Mouse (Mus musculus): ENCODE measurements around the gene Nhlrc4.
A peak's percentile ranks its signal among the peaks of the same experiment; 100 is the strongest.

Gene Nhlrc4

DNA sequence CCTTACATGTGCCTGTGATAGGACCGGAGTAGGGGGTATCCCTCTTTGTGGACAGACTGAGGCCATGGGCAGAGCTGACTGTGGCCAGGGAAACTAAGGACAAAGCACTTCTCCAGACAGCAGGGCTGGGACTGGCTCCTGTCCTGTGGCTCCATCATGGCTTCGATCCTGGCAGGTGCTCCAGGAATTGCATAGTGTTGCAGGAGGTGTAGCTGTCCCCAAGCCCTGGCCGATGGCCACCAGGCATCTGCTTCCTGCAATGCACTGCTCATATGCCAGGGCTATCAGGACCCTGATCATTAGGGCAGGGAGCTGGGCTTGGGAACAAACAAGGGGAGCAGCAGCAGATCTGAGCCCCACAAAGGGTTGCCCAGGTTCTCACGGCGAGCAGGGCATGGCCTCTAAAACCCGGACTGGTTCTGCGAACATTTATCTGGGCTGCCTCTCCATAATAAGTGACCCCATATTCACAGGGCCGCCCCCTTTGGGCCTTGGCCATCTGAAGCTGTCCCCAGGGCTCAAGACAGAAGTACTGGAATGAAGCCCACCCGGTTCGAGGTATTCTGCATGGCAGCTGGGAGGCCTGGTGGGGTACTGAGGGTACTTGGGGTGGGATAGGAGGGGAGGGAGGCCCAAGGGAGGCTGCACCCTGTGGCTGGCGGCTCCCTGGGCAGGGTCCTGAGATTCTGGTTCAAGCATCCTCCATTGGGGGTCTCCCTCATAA lies 14.2 kb upstream of the Nhlrc4 start:
- DNase-seq (ENCODE audit: extremely low read depth, insufficient read length, low spot score) = no peak

DNA sequence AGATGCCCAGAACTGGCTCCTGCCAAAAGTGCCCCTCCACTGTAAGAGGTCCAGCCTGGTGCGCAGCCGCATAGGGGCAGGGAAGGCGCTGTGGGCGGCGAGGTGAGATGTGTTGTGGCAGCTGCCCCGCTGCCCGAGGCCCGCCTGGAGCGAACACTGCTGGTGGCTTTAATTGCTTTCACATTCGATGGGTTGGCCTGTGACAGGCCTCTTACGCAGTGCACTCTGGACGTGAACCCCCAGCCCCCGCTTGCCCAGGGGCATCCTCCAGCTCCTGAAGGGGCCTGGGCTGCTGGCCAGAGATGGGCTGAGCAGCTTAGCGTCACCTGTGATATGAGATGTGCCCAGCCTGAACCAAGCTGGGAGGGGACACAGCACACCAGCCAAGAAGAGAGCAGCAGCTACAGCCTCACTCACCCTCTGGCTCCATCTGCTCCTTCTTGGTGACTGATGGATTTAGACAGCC lies 12.9 kb upstream of the Nhlrc4 start:
- no peak for DNase-seq (ENCODE audit: extremely low read depth, insufficient read length, low spot score)

DNA sequence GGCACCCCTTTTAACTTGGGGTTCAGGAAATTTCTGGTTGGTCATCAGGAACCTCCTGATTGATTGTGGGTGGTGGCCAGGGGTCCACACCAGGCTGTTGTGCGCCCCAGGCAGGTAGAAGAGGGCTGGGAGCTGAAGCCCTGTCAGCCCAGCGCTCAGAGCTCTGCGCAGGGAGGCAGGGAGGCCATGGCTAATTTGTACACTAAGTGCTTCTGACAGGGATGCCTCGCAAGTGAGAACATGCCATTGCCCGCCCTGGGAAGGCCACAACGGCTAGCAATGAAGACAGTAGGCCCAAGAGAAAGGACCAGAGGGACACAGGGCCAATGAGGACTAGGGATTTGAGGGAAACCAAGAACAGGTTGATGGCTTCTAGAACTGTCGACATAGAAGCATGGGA lies 11.9 kb upstream of the Nhlrc4 start:
- no peak for DNase-seq (ENCODE audit: extremely low read depth, insufficient read length, low spot score)

DNA sequence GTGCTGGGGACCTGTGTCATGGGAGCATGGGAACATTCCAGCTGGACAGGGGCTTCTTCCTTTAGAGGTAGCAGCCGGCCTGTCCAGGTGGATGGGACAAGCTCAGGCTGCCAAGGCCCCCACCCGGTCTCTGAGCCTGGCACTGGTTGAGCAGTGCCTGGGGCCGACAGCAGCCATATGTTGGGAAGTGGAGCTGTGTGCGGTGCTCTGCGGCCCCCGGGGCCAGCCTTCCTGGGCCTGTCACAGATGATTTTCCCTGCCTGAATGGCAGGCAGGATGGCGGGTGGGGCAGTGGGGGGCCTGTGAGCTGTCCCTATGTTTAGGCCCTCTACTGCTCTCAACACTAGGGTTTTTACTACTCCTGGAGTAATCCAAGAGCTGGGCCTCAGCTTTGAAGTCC lies 11.4 kb upstream of the Nhlrc4 start:
- DNase-seq (ENCODE audit: extremely low read depth, insufficient read length, low spot score) = no peak

DNA sequence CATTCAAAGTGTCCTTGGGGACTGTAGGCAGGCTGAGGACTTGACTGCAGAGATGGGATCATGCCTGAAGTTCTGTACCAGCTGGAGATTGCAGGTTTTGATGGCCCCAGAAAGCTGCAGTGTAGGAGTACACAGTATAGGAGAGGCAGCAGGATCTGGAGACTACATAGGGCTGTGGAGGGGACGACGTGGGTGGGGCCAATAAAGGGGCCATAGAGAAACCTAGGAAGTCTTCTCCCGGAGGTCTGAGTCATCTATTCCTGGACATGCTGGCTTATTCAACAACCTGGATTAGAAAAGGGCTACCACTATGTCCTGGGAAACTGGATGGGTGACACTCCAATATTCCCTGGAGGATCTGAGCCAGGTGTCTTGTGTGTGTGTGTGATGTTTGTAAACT lies 11.0 kb upstream of the Nhlrc4 start:
- no peak for DNase-seq (ENCODE audit: extremely low read depth, insufficient read length, low spot score)

DNA sequence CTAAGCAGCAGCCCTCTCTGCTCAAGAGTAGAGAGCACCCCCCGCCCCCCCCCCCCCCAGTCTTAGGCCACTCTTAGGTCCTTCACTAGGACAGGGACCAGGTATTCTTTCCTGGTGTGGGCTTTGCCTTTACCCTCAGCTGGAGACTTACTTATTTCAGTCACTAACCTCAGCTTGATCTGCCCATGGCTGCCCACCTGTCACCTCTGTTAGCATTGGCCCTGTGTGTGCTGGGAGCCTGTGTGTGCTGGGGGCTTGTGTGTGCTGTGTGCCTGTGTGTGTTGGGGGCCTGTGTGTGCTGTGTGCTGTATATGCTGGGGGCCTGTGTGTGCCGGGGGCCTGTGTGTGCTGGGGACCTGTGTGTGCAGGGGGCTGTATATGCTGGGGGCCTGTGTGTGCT lies 9.9 kb upstream of the Nhlrc4 start:
- no peak for DNase-seq (ENCODE audit: extremely low read depth, insufficient read length, low spot score)

DNA sequence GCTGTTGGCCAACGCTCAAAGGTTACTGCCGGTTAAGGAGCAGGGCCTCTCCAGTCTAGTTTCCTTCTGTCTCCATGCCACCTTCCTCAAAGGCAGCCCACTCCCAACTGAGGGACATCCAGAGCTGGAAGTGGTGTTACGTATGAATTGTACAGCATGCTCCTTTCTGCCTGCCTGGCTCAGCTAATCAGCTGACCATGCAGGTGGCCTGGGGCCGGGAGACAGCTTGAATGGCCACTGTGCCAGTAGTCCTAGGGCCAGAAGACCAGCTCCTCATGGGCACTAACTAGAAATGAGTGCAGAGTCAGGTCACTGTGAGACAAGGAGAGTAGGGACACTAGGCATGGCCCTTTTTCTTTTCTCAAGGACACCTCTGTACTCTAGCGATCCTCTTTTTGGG lies 8.4 kb upstream of the Nhlrc4 start:
- no peak for DNase-seq (ENCODE audit: extremely low read depth, insufficient read length, low spot score)

DNA sequence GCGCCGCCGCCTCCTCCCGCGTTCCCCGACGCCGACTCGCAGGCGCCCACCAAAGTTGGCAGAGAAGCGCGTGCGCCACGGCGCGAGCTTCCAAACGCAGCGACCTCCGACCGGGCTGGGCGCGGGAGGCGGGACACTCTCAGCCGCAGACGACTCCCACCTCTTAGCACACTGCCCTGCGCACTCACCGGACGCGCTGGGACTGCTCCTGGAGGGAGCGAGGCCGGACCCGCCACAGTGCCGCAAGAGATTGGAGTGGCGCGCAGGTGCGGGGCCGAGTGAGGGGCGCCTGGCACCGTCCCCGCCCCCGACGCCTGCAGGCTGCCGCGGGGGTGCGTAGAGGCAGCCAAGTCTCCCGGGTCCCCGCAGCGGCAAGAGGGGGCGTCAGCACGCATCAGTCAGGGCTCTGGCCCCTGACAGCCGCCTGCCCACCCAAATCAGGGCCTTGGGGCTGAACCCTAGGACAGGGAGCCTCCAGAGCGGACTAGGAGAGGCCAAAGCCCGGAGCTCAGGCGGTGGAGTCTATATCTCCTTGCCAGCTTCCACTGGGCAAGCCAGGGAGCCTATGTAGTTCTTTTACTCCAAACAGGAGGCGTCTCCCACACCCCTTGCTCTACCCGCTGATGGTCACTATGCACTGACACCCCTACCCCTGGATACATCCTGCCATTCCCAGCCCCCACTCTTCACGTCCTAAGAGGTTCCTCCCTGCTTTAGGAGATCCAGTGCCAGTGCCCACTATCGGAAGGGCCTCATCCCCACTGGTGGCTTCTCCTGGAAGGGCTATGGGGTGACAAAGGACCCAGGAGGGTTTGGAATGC lies 7.3 kb upstream of the Nhlrc4 start, which contains the start of gene A930017K11Rik:
A930017K11Rik (minus strand) TSS at position 763 of the 821 bp plus-strand sequence.
- DNase-seq (ENCODE audit: extremely low read depth, insufficient read length, low spot score) = no peak

DNA sequence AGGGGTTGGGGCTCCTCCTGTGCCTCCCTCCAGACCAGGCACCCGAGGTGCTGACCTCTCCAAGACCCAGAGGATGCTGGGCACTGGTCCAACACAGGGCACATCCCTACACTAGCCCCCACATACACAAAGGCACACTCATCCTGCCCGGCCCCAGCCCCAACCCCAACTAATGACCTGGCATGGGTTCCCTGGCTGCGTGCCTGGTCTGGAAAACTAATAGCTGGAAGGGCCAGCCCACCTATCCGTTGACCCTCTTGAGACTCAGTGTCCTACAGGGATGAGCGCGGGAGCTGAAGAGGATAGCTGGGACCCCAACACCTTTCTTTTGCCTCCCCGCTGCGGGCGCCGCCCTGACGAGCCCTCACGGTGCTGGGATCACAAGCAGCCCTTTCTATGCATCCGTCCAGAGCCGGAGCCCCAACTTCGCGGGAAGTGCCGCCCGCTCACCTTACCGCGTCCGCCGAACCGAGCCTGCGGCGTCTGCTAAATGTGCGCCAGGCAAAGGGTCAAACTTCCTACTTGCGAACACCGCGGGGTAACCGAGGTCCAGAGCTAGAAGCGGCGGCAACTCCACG lies 6.6 kb upstream of the Nhlrc4 start:
- no peak for DNase-seq (ENCODE audit: extremely low read depth, insufficient read length, low spot score)

DNA sequence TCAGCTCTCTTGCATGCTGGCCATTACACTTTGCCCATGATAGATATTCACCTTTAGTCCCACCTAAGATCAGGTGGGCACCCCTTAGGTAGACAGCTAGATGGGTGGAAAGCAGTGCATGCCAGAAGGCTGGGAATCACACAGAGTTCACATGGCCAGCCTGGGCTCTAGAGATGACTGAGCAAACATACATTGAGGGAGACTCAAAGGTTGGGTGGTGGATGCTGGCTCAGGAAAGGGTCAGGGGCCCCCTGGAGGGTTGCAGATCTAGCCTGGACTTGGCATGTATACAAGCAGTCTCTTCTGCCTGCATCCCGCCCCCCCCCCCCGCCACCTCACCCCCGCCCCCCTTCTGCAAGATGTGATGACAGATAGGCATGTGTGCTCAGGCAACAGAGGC lies 5.9 kb upstream of the Nhlrc4 start:
- no peak for DNase-seq (ENCODE audit: extremely low read depth, insufficient read length, low spot score)

DNA sequence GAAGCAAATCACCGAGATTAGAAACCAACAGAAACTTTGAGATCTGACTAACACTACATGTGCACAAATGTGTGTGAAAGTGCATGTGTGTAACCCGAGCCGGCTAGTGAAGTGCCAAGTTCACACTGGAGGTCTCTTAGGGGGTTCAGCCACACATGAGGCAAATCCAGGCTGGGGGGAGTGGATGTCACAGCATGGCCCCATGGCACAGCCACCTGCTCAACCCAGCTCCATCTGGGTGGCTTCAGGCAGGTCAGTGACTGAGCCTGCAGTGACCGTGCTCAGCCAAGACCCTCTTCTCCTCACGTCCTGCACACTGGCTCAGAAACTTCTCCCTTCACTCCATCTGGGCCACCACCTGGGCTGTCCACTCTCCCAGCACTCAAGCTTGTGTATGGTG lies 5.2 kb upstream of the Nhlrc4 start:
- no peak for DNase-seq (ENCODE audit: extremely low read depth, insufficient read length, low spot score)

DNA sequence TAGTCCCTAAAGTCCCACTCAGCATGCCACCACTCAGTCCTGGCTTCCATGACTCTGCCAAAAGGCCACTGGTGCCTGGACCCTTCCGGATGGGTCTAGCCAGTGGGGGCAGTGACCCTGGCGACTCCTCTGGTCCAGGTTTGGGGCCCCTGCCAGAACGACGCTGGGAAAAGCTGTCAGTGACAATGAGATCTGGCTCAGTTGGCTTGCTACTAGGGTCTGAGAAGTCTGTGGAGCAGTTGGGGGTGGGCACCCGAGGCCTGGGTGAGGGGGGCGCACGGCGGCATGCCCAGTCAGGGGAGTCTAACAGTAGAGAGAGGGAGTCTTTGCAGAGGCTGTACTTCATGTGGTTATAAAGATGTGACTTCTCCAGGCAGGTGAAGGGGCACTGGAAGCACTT lies 3.3 kb upstream of the Nhlrc4 start:
- DNase-seq (ENCODE audit: extremely low read depth, insufficient read length, low spot score) = no peak

DNA sequence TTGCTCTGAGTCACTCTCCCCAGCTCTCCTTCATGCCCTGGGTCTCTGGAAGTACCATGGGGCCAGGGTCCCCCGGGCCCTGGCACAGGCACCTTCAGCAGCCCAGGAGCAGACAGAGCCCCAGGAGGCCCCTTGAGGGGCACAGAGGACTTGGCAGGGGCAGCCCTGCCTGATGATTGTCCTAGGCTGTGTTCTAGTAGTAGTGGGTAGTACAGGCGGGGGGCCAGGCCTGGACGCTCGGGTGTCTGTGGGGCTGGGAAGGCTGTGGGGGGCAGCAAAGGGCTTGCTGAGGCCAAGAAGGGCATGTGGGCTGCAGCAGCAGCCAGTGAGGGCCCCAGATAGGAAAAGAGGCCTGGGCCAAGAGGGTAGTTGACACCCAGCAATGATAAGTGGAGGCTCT lies 2.8 kb upstream of the Nhlrc4 start:
- DNase-seq (ENCODE audit: extremely low read depth, insufficient read length, low spot score) = no peak

DNA sequence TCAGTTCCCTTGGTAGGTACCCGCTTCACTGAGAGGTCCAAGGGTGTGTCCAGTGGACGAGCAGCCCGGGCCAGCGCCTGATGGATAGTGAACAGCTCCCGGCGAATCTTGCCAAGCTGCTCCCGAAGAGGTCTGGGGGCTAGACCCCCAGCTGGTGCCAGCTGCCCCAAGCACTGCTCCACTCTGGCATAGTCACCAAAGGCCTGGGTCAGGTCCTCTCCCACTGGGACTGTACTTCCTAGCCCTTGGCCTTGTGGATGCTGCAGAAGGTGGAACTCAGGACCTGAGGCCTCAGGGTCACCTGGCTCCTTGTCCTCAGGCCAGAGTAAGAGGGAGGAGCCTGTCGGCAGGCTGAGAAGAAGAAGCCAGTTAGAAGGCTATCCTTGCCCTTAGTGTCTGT lies 2.1 kb upstream of the Nhlrc4 start:
- DNase-seq (ENCODE audit: extremely low read depth, insufficient read length, low spot score) = no peak

DNA sequence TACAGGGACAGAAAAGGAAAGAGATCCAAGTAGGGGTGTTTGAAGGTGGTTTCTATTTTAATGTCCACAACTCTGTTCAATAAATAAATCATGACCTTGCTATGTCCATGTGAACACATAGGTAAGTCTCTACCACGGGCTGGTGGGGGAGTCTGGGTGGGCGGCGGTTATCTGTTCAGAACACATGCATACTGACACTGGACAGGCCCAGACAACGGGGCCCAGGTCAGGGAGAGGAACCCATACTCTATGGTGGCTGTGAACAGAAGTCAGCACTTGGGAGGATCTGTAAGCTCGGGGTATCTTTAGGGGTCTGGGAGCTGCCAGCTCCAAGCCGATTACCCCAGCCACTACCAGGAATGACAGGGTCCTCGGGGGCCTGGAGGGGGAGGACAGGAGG lies 1.6 kb upstream of the Nhlrc4 start:
- DNase-seq (ENCODE audit: extremely low read depth, insufficient read length, low spot score) = no peak

DNA sequence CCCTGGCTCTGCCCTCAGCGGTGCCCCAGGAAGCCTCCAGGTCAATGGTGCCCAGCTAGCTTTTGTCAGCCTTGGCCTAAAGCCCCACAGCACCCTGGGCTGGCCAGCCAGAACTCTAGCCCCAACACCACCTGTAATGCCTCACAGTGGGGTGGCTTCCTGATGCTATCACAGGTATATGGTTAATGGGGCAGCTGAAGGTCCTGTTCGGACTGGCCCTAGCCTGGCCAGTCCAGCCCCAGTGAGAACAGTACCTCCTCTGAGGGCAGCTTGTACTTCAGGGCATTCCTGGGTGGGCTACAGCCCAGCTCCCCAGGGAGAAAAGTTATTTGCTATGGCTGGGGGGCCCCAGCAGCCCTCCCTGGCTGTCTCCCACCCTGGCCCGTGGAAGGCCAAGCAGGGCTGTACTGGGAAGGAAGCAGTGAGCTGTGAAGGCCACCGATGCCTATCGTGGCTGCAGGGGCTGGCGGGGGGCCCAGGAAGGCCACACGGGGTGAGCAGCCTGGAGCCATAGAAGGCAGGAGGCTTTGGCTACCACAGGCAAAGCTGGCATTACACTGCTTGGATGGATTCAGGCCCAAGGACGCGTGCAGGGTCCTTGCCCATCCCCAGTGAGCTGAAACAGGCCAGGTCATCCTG lies 875 bp upstream of the Nhlrc4 start:
- DNase-seq (ENCODE audit: extremely low read depth, insufficient read length, low spot score) = no peak

DNA sequence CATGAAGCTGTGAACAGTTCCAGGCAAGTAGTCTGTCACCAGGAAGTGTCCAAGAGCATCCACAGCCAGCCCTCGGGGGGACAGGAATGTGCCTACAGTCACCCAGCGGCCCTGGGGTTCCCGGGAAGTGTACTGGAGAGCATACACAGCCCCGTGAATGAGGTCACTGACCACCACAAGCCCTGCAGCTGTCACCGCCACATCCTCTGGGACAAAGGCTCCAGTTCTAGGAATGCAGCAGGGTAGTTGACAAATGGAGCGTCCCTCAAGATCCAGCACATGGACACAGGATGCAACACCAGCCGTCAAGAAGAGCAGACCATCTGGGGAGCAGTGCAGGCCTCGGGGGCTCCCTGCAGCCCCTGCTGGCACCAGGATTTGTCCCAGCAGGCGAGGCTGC lies 992 bp downstream of the Nhlrc4 start:
- no peak for DNase-seq (ENCODE audit: extremely low read depth, insufficient read length, low spot score)

DNA sequence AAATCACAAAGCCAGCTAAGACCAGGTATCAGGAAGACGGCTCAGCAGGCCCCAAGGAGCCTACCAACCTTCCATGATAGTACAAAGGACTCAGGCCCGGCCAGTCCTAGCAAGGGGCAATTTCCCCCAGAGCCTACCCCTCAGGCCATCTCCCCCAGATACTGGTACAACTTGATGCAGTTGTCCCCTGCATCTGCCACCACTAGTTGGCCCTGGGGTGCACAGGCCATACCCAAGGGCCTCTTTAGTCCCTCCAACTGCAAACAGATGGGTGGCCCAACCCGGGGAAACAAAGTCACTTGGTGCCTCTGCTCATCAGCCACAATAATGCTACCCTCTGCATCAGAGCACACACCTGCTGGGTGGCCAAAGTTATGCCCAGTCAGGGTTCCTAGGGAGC lies 1.5 kb downstream of the Nhlrc4 start:
- no peak for DNase-seq (ENCODE audit: extremely low read depth, insufficient read length, low spot score)

DNA sequence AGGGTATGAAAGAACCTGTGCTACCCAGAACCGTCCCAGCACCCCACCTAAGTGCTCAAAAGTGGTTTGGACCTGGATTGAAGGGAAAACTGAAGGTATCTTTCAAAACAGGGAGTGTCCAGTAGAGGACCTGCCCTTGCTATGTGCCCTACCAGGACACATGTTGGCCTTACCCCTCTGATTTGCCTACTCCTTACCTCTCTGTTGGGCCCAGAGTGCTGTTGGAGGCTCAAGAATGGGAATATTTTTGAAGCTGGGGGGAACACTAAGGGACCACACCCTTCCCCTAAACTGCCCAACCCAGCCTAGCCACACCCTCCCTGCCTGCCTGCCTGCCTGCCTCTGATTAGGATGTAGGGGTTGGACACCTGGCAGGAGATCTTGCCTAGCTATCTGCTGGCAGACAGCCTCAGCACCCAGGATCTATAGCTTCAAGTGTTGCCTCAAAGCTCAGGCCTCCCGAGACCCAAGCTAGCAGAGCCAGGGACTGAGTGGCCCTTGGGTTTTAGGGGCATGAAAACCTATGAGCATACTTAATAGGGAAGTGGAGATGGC lies 2.1 kb downstream of the Nhlrc4 start:
- no peak for DNase-seq (ENCODE audit: extremely low read depth, insufficient read length, low spot score)

DNA sequence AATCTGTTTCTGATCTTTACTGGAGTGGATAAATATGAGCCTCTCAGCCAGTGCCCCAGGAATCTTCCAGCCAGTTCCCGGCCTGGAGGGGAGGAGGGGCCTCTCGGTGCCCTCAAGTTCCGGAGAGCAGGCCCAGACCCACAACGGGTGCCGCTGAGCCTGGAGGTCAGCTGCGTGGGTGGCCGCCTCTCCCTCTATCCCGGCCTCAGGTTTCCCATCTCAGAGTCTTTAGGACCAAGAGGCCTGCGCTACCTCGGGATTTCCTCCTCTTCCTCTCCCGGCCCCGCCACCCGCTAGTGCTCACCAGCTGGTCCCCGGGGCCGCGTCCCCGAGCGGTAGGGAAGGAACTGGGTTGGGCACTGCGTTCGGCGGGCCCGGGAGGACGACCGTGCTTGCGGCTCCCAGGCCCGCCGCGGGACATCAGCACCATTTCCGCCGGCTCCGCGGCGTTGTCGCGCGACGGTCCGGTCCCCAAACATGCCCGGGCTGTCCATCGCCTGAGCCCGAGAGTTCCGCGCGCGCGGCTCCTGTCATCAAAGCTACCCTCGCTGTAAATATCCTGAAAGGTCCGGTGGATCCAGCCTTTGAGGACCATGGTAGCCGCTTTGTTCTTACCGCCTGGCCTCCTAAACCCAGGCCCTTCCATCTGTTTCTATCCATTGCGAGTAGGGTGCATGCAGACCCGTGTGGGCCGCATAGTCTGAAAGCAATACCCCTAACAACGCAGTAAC lies 3.1 kb downstream of the Nhlrc4 start:
- peak; percentile 87 for DNase-seq (ENCODE audit: extremely low read depth, insufficient read length, low spot score)

Measured in 3134 (cell line).